Mouse (Mus musculus) stomach, embryonic 14.5 days (tissue): Measurements from ENCODE around the gene Eef1akmt1. TPM values are rescaled to one million over a fixed set of nuclear protein-coding genes. Genes with fewer than 3 reads are reported as not detected.

ENCODE experiments used
- ATAC-seq: fragments of 200-750 bp; cut with Nextera tagmentation; 2 replicates; pipeline ENCODE4 v1.8.0; 2017; ENCODE audit warnings: low read depth, moderate TSS enrichment; ENCODE audit not compliant: insufficient number of reproducible peaks, insufficient read depth, low FRiP score
- H3K27ac ChIP-seq: fragments of 300-500 bp; sonication (generic); 2 replicates; pipeline ENCODE4 v1.5.1; 2014; ENCODE audit warnings: mild to moderate bottlenecking, low read length, moderate library complexity, mixed read lengths
- H3K27me3 ChIP-seq: fragments of 300-500 bp; sonication (generic); 2 replicates; pipeline ENCODE4 v1.6.1; 2014; ENCODE audit warnings: low read length, control low read depth, mixed read lengths; ENCODE audit not compliant: control insufficient read depth, insufficient read depth
- H3K36me3 ChIP-seq: fragments of 300-500 bp; sonication (generic); 2 replicates; pipeline ENCODE4 v1.6.1; 2014; ENCODE audit warnings: mild to moderate bottlenecking, control low read depth, low read length, moderate library complexity, mixed read lengths; ENCODE audit not compliant: control insufficient read depth, insufficient read depth
- H3K4me1 ChIP-seq: fragments of 300-500 bp; sonication (generic); 2 replicates; pipeline ENCODE4 v1.6.1; 2014; ENCODE audit warnings: low read length, control low read depth, mixed read lengths; ENCODE audit not compliant: control insufficient read depth, insufficient read depth
- H3K4me2 ChIP-seq: fragments of 300-500 bp; sonication (generic); replicated peaks from 2 replicates; pipeline ENCODE4 v1.6.1; 2014; ENCODE audit warnings: low read depth, low read length, control low read depth
- H3K4me3 ChIP-seq: fragments of 300-500 bp; sonication (generic); 2 replicates; pipeline ENCODE4 v1.5.1; 2014; ENCODE audit warnings: low read depth, low read length, control low read depth
- H3K9ac ChIP-seq: fragments of 300-500 bp; sonication (generic); replicated peaks from 2 replicates; pipeline ENCODE4 v1.6.1; 2014; ENCODE audit warnings: low read depth, mild to moderate bottlenecking, control low read depth, low read length, moderate library complexity, mixed read lengths
- H3K9me3 ChIP-seq: fragments of 300-500 bp; sonication (generic); 2 replicates; pipeline ENCODE4 v1.6.1; 2016; ENCODE audit warnings: low read depth, low read length, control low read depth; ENCODE audit not compliant: control insufficient read depth
- WGBS: fragments of 180-500 bp; shearing (Covaris S2); extraction: QIAGEN DNeasy Blood & Tissue Kit; methylation state at CpG from one replicate; pipeline ENCODE4 v1.1.7; 2014; 5-methylcytosine and 5-hydroxymethylcytosine counted together
- polyA plus RNA-seq: library from polyadenylated mRNA; unstranded; fragments of >200 nt; fragmentation: Nextera tagmentation; extraction: Ambion mirVana; gene quantifications from 2 replicates; pipeline ENCODE4 v1.2.1, GENCODE M21; 2014

Gene Eef1akmt1
- polyA plus RNA-seq, 1 experiment from 2014 or later: 103 TPM

DNA sequence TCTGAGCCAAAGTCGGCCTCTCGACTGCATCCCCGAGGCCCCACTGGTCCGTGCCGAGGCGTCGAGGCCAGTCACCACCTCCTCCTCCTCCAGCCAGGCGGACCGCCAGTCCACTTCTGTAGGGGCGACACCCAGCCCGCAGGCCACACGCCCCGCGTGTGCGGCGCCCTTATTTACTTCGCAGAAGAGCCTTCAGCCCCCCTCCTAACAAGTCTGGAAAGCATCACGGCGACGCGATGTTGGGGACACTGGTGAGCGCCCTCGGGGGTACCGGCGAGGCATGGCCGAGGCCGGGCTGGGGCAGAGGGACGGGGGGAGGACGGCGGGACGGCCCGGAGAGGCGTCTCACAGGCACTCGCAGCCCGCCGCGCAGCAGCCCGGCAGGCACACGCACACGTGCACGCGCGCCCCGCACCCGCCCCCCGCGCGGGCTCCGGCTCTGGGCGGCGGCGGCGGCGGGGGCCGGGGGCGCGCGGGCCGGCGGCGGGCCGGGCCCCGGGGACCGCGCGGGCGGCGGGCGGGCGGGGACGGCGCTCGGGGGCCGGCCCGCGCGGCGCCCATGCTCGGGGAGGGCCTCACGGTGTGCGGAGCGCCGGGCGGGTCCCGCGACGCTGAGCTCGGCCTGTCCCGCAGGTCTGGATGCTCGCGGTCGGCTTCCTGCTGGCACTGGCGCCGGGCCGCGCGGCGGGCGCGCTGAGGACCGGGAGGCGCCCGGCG is 46.6 kb downstream of the Eef1akmt1 start, which contains the start of gene Il17d:
Gene Il17d (plus strand): TSS at position 107 of the 717 bp plus-strand sequence.
- H3K27ac ChIP-seq: peak within 1 kb of the TSS; percentile 76
- ATAC-seq: 0 out of 2 replicates have a peak, but pooled peaks have one; percentile 8
- peak within 1 kb of the TSS; percentile 77 for H3K4me2 ChIP-seq
- H3K4me3 ChIP-seq: peak within 1 kb of the TSS; percentile 63
- no peaks in the 10 kb centered on the region for H3K9me3 ChIP-seq
- peak within 1 kb of the TSS; percentile 60 for H3K9ac ChIP-seq
- 1% methylated on average over 78 of the region's 104 CpGs for whole genome bisulfite sequencing
- no peaks in the 10 kb centered on the region for H3K27me3 ChIP-seq
- H3K4me1 ChIP-seq: no peaks in the 10 kb centered on the region
- H3K36me3 ChIP-seq: no peaks in the 10 kb centered on the region

DNA sequence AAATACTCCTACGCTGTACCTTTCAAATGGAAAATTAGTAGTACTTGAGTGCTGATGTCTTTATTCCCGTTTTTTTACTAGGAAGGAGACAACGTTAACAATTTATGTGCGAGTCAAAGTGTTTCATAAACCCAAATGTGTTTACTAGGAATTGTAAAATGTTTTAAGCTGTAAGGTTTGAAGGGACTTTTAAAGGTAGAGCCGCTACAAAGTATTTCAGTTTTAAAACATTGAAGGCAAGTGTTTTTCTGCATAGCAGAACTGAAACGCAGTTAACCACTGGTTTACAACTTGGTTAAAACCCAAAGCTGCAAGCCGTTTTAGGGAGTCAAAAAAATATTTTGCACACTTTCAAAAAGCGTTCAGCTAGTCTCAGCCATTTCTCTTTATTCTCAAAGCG is 47.6 kb downstream of the Eef1akmt1 start:
- no peak for ATAC-seq
- H3K4me1 ChIP-seq: no peaks in the 10 kb centered on the region
- no peaks in the 10 kb centered on the region for H3K27me3 ChIP-seq
- H3K36me3 ChIP-seq: no peaks in the 10 kb centered on the region
- WGBS: 86% methylated on average over 9 of the region's 9 CpGs
- H3K4me2 ChIP-seq: peak overlapping the region; percentile 77
- H3K4me3 ChIP-seq: no peak overlapping the region; the same call in 1 of the 2 replicates
- H3K9ac ChIP-seq: no peak overlapping the region
- no peaks in the 10 kb centered on the region for H3K9me3 ChIP-seq
- no peak overlapping the region for H3K27ac ChIP-seq

DNA sequence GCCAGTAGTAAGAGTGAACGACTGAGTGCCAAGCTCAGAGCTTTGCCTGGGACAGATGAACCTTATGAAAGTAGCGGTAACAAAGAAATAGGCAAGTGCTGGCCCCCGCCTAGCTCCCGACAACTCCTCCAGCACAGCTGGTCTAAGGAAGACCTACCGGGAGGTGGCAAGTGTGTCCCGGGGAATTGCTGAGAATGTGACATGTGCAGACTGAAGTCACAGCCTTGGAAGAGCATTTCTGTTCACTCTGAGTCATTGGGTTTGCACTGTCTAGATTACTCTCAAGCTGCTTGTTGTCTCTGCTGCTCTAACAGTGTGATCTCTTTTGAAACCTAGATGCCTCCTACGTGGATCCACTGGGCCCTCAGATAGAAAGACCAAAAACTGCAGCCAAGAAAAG is 54.4 kb downstream of the Eef1akmt1 start:
- Histone ChIP-seq H3K9ac (no peak overlapping the region), H3K27me3 (no peaks in the 10 kb centered on the region), H3K36me3 (no peaks in the 10 kb centered on the region), H3K4me3 (no peak overlapping the region), H3K4me2 (no peak overlapping the region), H3K27ac (no peak overlapping the region), H3K9me3 (no peaks in the 10 kb centered on the region), H3K4me1 (0 out of 2 replicates have a peak, but pooled peaks cover 5% of the 10 kb centered on the region)
- no peak for ATAC-seq
- WGBS: 87% methylated on average over 7 of the region's 7 CpGs

DNA sequence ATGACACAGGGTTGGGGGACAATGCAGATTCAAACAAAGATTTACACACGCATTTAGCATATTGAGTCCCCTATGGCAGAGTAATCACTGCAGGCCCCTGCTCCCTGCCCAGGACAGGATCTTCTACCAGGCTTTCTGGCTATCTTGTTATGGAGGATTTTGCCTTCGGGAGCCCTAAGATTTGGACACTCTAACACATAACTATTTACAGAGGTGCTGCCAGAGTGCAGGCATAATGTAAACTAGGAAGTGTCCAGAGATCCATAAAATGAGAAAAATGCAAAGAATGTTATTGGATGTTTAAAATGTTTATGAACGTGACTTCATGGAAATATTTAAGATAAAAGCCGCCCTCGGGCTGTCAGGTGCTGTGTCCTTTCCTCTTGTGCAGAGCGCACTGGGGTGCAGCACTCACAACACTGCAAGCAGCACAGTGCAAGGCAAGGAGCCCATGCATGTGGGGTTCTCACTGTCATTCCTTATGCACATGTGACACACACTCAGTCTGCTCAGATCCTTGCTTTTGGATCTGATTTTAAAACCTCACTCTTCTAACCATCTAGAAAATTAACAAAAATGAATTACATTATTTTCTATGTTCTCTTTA is 56.2 kb downstream of the Eef1akmt1 start:
- no peak for ATAC-seq
- Histone ChIP-seq H3K9me3 (no peaks in the 10 kb centered on the region), H3K9ac (no peak overlapping the region), H3K4me2 (no peak overlapping the region), H3K36me3 (no peaks in the 10 kb centered on the region), H3K27ac (no peak overlapping the region), H3K27me3 (no peaks in the 10 kb centered on the region), H3K4me3 (no peak overlapping the region), H3K4me1 (0 out of 2 replicates have a peak, but pooled peaks cover 5% of the 10 kb centered on the region)
- 31% methylated on average over 6 of the region's 6 CpGs for WGBS

DNA sequence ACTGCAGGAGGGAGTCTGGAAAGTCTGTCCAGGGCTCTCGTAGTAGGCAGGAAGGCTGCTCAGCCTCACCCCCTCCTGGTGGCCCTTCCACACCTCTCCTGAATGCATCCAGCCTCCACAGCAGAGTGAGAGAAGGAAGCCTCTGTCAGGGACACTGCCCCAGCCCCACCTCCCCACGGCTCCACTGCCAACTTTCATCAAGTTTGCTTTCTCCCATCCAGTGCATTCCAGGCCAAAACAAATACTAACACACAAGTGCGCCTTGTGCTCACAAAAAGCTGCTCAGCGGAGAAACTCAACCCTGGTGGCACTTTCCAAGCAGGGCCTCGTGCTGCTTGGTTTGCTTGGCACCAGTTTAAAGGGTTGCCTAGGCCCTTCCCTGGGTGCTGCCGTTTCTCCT is 61.9 kb downstream of the Eef1akmt1 start:
- 60% methylated on average over 6 of the region's 6 CpGs for WGBS
- no peak for ATAC-seq
- H3K36me3 ChIP-seq: no peaks in the 10 kb centered on the region
- no peak overlapping the region for H3K4me3 ChIP-seq
- H3K9me3 ChIP-seq: no peaks in the 10 kb centered on the region
- no peaks in the 10 kb centered on the region for H3K4me1 ChIP-seq
- no peak overlapping the region for H3K27ac ChIP-seq
- H3K4me2 ChIP-seq: no peak overlapping the region
- no peaks in the 10 kb centered on the region for H3K27me3 ChIP-seq
- H3K9ac ChIP-seq: no peak overlapping the region

DNA sequence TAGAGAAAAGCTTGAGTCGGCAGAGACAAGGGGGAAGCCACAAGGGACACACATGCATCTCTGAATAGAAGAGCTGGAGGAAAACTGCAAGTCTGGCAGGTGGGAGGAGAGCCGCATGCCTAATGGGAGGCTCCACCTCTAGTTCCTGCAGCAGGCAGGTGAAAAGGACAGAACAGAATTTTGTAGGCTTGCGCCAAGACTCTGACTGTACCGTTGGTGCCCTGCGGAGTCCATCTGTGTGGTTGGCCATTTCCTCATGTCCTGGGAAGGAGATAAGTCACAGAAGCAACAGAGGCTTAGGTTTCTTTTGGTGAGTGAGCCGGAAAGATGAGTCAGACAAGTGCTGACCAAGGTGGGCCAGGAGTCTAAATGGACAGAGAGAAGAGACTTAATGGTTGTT is 67.7 kb downstream of the Eef1akmt1 start:
- H3K4me2 ChIP-seq: no peak overlapping the region
- no peak overlapping the region for H3K9ac ChIP-seq
- no peaks in the 10 kb centered on the region for H3K4me1 ChIP-seq
- WGBS: 85% methylated on average over 6 of the region's 6 CpGs
- H3K36me3 ChIP-seq: no peaks in the 10 kb centered on the region
- no peak for ATAC-seq
- H3K9me3 ChIP-seq: no peaks in the 10 kb centered on the region
- H3K27ac ChIP-seq: no peak overlapping the region
- no peaks in the 10 kb centered on the region for H3K27me3 ChIP-seq
- H3K4me3 ChIP-seq: no peak overlapping the region

Other genes with a start within 250 kb of the Eef1akmt1 start
- gene Cryl1, start 173.1 kb downstream of the Eef1akmt1 start, polyA plus RNA-seq: 31.9 and 33.1 TPM in 2 replicates
- gene Ift88, start 147.6 kb downstream of the Eef1akmt1 start, polyA plus RNA-seq: 20.1 and 22.8 TPM in 2 replicates
- gene Il17d, start 46.8 kb downstream of the Eef1akmt1 start, polyA plus RNA-seq: 3.4 and 4.4 TPM in 2 replicates
- 36.1 and 36.2 TPM in 2 replicates for gene Xpo4, start 93.8 kb upstream of the Eef1akmt1 start, polyA plus RNA-seq
- not detected in 2 replicates for gene Gm49361, start 174.5 kb upstream of the Eef1akmt1 start, polyA plus RNA-seq
- gene Lats2, start 186.8 kb upstream of the Eef1akmt1 start, polyA plus RNA-seq: 20.8 and 21.5 TPM in 2 replicates
- 41.8 and 59.4 TPM in 2 replicates for gene Sap18, start 226.6 kb upstream of the Eef1akmt1 start, polyA plus RNA-seq